Mouse (Mus musculus): Measurements from ENCODE around the gene Cdh4.
A peak's percentile ranks its signal among the peaks of the same experiment; 100 is the strongest.

Gene Cdh4

GRCm38 (mm10) chr2:179442191-179442540 is at the start of gene Cdh4:
Gene Cdh4 (plus strand): TSS chr2:179442431.
- DNase-seq = peak; percentile 87

GRCm38 (mm10) chr2:179395442-179395841 is 46.8 kb upstream of the Cdh4 start:
- no peak for DNase-seq

- no peak for DNase-seq
Observed at GRCm38 (mm10) chr2:179399645-179400249, 42.5 kb upstream of the Cdh4 start.

GRCm38 (mm10) chr2:179410866-179411561 is 31.2 kb upstream of the Cdh4 start:
- no peak for DNase-seq

GRCm38 (mm10) chr2:179412966-179413365 is 29.3 kb upstream of the Cdh4 start:
- DNase-seq = no peak

- DNase-seq = no peak
Observed at GRCm38 (mm10) chr2:179414253-179414652, 28.0 kb upstream of the Cdh4 start.

GRCm38 (mm10) chr2:179414704-179415103 is 27.5 kb upstream of the Cdh4 start:
- DNase-seq = no peak

- no peak for DNase-seq
Observed at GRCm38 (mm10) chr2:179415892-179416403, 26.3 kb upstream of the Cdh4 start.

GRCm38 (mm10) chr2:179416587-179417227 is 25.5 kb upstream of the Cdh4 start:
- no peak for DNase-seq

GRCm38 (mm10) chr2:179425602-179426001 is 16.6 kb upstream of the Cdh4 start:
- DNase-seq = no peak

GRCm38 (mm10) chr2:179428889-179429288 is 13.3 kb upstream of the Cdh4 start:
- no peak for DNase-seq

- no peak for DNase-seq
Observed at GRCm38 (mm10) chr2:179440161-179440560, 2.1 kb upstream of the Cdh4 start.

- DNase-seq = peak; percentile 43
Observed at GRCm38 (mm10) chr2:179441086-179441485, 1.1 kb upstream of the Cdh4 start.

GRCm38 (mm10) chr2:179441717-179442116 is 514 bp upstream of the Cdh4 start:
- DNase-seq = no peak

GRCm38 (mm10) chr2:179442541-179443225 is 452 bp downstream of the Cdh4 start:
- DNase-seq = peak; percentile 57

GRCm38 (mm10) chr2:179443226-179443815 is 1.1 kb downstream of the Cdh4 start:
- peak; percentile 34 for DNase-seq

GRCm38 (mm10) chr2:179443959-179444358 is 1.7 kb downstream of the Cdh4 start:
- peak; percentile 65 for DNase-seq

- no peak for DNase-seq
Observed at GRCm38 (mm10) chr2:179448256-179448655, 6.0 kb downstream of the Cdh4 start.

GRCm38 (mm10) chr2:179449018-179449417 is 6.8 kb downstream of the Cdh4 start:
- DNase-seq = no peak

- DNase-seq = peak; percentile 18
Observed at GRCm38 (mm10) chr2:179459196-179459595, 17.0 kb downstream of the Cdh4 start.

GRCm38 (mm10) chr2:179459606-179460005 is 17.4 kb downstream of the Cdh4 start:
- peak; percentile 29 for DNase-seq

GRCm38 (mm10) chr2:179463514-179463913 is 21.3 kb downstream of the Cdh4 start:
- no peak for DNase-seq

All from cerebellum, adult 9-10 months (tissue).